27 mouse cellular contexts compared by ENCODE assay signal in the genomic region with DNA sequence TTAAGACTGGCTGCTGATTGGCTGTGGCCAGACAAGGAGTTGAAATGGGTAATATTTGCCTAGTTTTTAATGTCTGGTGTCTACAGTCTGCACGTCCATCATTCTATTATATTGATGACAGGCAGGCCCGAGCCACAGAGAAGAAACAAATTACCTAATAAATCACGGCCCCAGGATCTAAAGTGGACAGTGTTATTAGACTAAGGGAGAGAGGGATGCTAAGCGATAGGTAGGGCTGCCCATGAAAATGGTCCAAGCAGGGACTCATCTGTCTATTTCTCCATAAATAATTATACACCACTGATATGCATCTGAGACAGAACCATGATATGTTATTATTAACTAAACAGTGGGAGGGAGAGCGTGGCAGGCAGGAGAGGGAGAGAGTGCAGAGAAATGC.
DNase-seq lines count a peak whose midpoint lies in the region; ATAC-seq and TF ChIP-seq lines count a peak whose summit lies in the region.
"Had no signal": no experiment of that assay in that cellular context is flagged by ENCODE, and none has a peak within 500 bp of the region (broad histone marks: within the 10 kb centered on the region; RNA-seq: fewer than 3 reads in every experiment).

No protein-coding gene starts in this region.

- H3K27me3 ChIP-seq in hindbrain, embryonic 13.5 days: peaks cover 6% of the 10 kb centered on the region
- H3K27me3 ChIP-seq in hindbrain, postnatal 0 days (ENCODE audit: insufficient read depth, low read length): no peaks in the 10 kb centered on the region
- H3K27me3 ChIP-seq in hindbrain, embryonic 15.5 days: no peaks in the 10 kb centered on the region
- H3K27me3 ChIP-seq in neural tube, embryonic 13.5 days: 0 out of 2 replicates have a peak, but pooled peaks cover 5% of the 10 kb centered on the region
- H3K27me3 ChIP-seq: CH12.LX, Patski had no signal

- H3K4me2 ChIP-seq in hindbrain, embryonic 13.5 days: no peak overlapping the region
- H3K4me2 ChIP-seq in hindbrain, postnatal 0 days (ENCODE audit: low read depth, low read length): no peak overlapping the region
- no peak overlapping the region for H3K4me2 ChIP-seq in hindbrain, embryonic 15.5 days
- no peak overlapping the region for H3K4me2 ChIP-seq in neural tube, embryonic 13.5 days
- H3K4me2 ChIP-seq: embryonic facial prominence, embryonic 12.5 days; embryonic facial prominence, embryonic 15.5 days; heart, embryonic 12.5 days; heart, embryonic 15.5 days had no signal

- H3K9me3 ChIP-seq in hindbrain, embryonic 13.5 days: no peaks in the 10 kb centered on the region
- H3K9me3 ChIP-seq in hindbrain, postnatal 0 days (ENCODE audit: low read length): no peaks in the 10 kb centered on the region
- H3K9me3 ChIP-seq in hindbrain, embryonic 15.5 days: no peaks in the 10 kb centered on the region
- no peaks in the 10 kb centered on the region for H3K9me3 ChIP-seq in neural tube, embryonic 13.5 days
- H3K9me3 ChIP-seq: embryonic facial prominence, embryonic 12.5 days; embryonic facial prominence, embryonic 15.5 days; G1E; heart, embryonic 12.5 days; heart, embryonic 15.5 days had no signal

- 0 out of 2 replicates have a peak overlapping the region, but pooled peaks have one; percentile 31 for H3K27ac ChIP-seq in hindbrain, embryonic 13.5 days
- no peak overlapping the region for H3K27ac ChIP-seq in hindbrain, postnatal 0 days
- H3K27ac ChIP-seq in hindbrain, embryonic 15.5 days (replicated peaks): no peak overlapping the region
- H3K27ac ChIP-seq in neural tube, embryonic 13.5 days (replicated peaks): peak overlapping the region; percentile 52; the same call in 1 of the 2 replicates
- H3K27ac ChIP-seq: embryonic facial prominence, embryonic 12.5 days; embryonic facial prominence, embryonic 15.5 days; gastrocnemius, adult 2 months; heart, embryonic 15.5 days had no signal

- WGBS in hindbrain, embryonic 13.5 days: 30% methylated on average over 5 of the region's 5 CpGs
- 48% methylated on average over 5 of the region's 5 CpGs for WGBS in hindbrain, postnatal 0 days
- 29% methylated on average over 5 of the region's 5 CpGs for WGBS in hindbrain, embryonic 15.5 days
- WGBS in neural tube, embryonic 13.5 days: 37% methylated on average over 5 of the region's 5 CpGs

- H3K4me3 ChIP-seq in hindbrain, embryonic 13.5 days: no peak overlapping the region
- no peak overlapping the region for H3K4me3 ChIP-seq in hindbrain, postnatal 0 days (ENCODE audit: low read length)
- no peak overlapping the region for H3K4me3 ChIP-seq in hindbrain, embryonic 15.5 days
- H3K4me3 ChIP-seq in neural tube, embryonic 13.5 days: no peak overlapping the region
- H3K4me3 ChIP-seq: embryonic facial prominence, embryonic 12.5 days; embryonic facial prominence, embryonic 15.5 days; gastrocnemius, adult 2 months; heart, embryonic 12.5 days; heart, embryonic 15.5 days had no signal

- no peaks in the 10 kb centered on the region for H3K36me3 ChIP-seq in hindbrain, embryonic 13.5 days
- H3K36me3 ChIP-seq in hindbrain, postnatal 0 days (ENCODE audit: insufficient read depth, low read length): no peaks in the 10 kb centered on the region
- H3K36me3 ChIP-seq in hindbrain, embryonic 15.5 days: no peaks in the 10 kb centered on the region
- H3K36me3 ChIP-seq in neural tube, embryonic 13.5 days: no peaks in the 10 kb centered on the region
- H3K36me3 ChIP-seq: embryonic facial prominence, embryonic 12.5 days; embryonic facial prominence, embryonic 15.5 days; G1E; heart, embryonic 12.5 days; heart, embryonic 15.5 days had no signal

- ATAC-seq in hindbrain, embryonic 13.5 days (ENCODE audit: low FRiP score): peak; percentile 60
- no peak for ATAC-seq in hindbrain, postnatal 0 days
- peak; percentile 46; the same call in 1 of the 2 replicates for ATAC-seq in hindbrain, embryonic 15.5 days (ENCODE audit: low FRiP score, low read depth)
- ATAC-seq in neural tube, embryonic 13.5 days (ENCODE audit: low read depth): peak; percentile 49
- ATAC-seq: forebrain, embryonic 14.5 days; forebrain, postnatal 0 days; intestine, postnatal 0 days; Patski had no signal

- no peak overlapping the region for H3K9ac ChIP-seq in hindbrain, embryonic 13.5 days
- no peak overlapping the region for H3K9ac ChIP-seq in hindbrain, postnatal 0 days (replicated peaks; ENCODE audit: low read length)
- H3K9ac ChIP-seq in hindbrain, embryonic 15.5 days: no peak overlapping the region
- no peak overlapping the region for H3K9ac ChIP-seq in neural tube, embryonic 13.5 days
- H3K9ac ChIP-seq: embryonic facial prominence, embryonic 12.5 days; embryonic facial prominence, embryonic 15.5 days; forebrain, postnatal 0 days; heart, embryonic 12.5 days; heart, embryonic 15.5 days had no signal

- no peak for DNase-seq in hindbrain, postnatal 0 days (ENCODE audit: low spot score)
- no peak for DNase-seq in cerebellum, adult 11-12 months
- no peak for DNase-seq in gastrocnemius, postnatal 10 days
- DNase-seq: adrenal gland, postnatal 10 days; adrenal gland, postnatal 36 days; B cell, adult 2 months; cerebellum, adult 2 months; cerebellum, adult 9-11 months; cerebellum, postnatal 25 days; forebrain, postnatal 0 days; gastrocnemius, adult 2 months; gastrocnemius, postnatal 25 days; heart, adult 18-20 months; heart, postnatal 10 days; heart, postnatal 36 days had no signal

- no peak for TF ChIP-seq CTCF in hindbrain, postnatal 0 days (IDR thresholded peaks at IDR 0.05; ENCODE audit: low read depth)

- H3K4me1 ChIP-seq in hindbrain, embryonic 13.5 days (replicated peaks): peaks cover 62% of the 10 kb centered on the region
- H3K4me1 ChIP-seq in hindbrain, postnatal 0 days (ENCODE audit: insufficient read depth, low read length): peaks cover 7% of the 10 kb centered on the region; the same call in 1 of the 2 replicates
- peaks cover 52% of the 10 kb centered on the region for H3K4me1 ChIP-seq in hindbrain, embryonic 15.5 days (replicated peaks)
- peaks cover 64% of the 10 kb centered on the region for H3K4me1 ChIP-seq in neural tube, embryonic 13.5 days (replicated peaks)

Comparison
In these comparisons a context has a peak if more than half of its experiments do, and no peak if none do; other contexts are left out.
1. H3K27ac ChIP-seq: peak in hindbrain, embryonic 13.5 days (single experiment) and neural tube, embryonic 13.5 days (single experiment); none in hindbrain, postnatal 0 days (single experiment) and hindbrain, embryonic 15.5 days (single experiment).